Mouse (Mus musculus): ENCODE measurements around the gene Arsg.
A peak's percentile ranks its signal among the peaks of the same experiment; 100 is the strongest.

Arsg gene

DNA sequence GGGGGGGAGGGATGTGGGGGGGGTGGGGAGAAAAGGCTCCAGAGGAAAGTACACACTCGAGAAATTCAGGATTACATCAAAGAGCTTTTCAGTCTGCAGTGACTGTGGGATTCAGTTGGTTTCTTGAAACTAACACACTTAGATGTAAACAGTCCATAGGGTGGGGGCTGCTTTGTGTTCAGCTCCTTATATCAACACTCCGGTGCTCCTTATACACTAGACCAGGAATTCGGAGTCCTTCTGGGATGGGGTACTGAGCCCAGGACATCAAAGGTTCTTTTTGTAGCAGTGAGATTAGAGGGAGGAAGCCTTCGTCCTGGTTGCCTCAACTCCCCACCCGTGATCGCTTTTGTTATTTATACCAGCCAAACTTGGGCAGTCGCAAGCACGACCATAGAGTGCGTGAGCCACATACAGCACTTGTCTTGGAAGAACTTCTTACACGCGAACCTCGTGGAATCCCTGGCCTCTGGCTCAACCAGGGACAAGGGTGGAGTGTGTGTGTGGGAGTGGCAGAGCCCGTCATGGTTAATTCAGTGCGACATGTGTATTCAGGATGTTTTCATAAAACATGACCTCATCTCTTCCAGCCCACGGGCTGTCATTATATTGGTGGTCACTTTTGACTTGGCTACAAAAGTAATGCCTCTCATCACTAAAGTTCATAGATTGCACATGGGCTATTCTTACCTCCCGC lies 73.3 kb downstream of the Arsg start:
- DNase-seq (ENCODE audit: low spot score) = no peak

DNA sequence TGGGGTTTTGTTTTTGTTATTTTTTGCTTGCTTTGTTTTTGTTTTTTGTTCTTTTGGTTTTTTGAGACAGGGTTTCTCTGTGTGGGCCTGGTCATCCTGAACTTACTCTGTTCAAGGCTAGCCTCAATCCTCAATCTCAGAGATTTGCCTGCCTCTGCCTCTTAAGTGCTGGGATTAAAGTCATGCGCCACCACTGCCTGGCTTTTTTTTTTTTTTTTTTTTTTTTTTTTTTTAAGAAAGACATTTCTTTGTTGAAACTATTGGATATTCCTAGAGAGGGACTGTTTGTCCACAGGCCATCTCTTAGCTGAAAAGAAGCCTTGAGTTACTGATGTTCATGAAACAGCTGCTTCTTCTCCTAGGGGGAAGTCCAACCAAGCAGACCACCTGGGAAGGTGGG lies 74.5 kb downstream of the Arsg start:
- DNase-seq (ENCODE audit: low spot score) = no peak

DNA sequence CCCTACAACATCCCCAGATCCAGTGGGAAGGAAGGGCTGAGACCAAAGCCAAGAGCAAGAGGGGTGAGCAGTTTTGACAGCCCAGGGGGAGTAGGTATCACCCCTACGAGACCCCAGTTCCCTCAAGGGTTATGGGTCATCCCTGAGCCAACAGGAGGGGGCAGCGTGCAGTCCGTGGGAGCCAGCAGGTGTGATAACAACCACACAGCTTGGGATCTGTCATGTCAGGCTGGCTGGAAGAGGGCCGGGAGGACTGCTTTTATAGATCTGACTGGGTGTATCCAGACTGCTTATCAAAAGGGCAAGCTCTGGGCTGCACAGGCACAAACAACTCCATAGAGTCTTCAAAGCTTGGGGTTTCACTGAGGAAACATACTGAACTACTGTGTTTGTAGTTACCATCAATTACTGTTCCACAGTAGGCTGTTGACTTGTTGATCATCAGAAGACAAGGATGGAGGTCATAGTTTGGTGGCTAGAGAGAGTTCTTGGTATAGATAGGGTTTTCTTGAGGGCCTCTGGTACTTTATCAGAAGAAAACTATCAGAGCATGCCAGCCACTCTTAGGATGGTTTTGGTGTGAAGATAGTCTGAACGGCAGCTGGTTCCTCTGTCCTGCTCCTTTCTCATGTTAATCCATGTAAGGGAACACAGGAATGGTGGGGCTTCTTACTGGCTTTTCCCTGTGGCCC lies 76.6 kb downstream of the Arsg start:
- no peak for DNase-seq (ENCODE audit: low spot score)

DNA sequence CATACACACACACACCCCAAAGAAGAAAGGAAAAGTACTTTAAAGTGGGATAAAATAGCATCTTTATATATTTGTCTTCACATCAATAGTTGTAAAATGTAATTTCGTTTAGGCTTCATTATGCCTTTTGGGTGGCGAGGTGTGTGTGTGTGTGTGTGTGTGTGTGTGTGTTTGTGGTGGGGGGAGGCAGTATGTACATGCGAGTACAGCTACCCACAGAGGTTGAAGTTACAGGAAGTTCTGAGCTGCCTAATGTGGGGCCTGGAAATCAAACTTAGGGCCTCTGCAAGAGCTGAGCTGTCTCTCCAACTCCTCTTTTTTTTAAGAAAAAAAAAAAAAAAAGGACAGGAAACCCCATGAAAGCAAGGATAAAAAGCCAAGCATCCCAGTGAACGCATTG lies 80.7 kb downstream of the Arsg start:
- DNase-seq (ENCODE audit: low spot score) = no peak

DNA sequence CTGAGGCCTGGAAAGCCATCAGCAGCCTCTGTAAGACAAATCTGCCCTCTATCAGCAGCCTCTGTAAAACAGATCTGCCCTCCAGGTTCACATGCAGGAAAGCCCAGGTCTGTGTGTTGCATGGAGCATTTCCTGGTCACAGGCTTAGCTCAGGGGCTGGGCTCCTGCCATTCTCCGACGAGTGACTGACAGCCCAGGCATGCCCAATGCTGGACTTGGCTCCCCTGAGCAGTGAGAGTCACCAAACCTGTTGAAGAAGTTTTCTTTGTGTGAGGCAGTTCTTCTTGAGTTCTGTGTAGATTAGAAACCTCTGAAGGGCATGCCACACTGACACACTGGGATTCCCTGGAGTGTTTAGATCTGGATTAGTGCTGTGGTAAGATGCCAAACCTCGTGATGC lies 81.3 kb downstream of the Arsg start:
- DNase-seq (ENCODE audit: low spot score) = no peak

DNA sequence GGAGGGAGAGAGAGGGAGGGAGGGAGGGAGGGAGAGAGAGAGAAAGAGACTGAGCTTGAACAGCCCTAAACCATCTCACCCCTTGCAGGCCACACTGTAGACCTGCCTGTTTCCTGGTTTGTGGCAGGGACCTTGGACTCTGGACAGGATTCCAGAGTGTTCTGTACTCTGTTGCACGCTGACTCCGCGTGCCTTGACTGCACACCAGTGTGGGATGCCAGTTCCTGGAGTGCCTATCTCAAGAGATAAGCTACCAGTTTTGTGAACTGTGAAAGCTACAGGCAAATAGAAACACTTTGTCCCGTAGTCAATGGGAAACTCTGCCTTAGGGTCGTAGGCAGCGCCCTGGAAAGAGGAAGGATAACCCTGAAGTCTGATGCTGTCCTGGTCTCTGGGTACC lies 83.0 kb downstream of the Arsg start:
- DNase-seq (ENCODE audit: low spot score) = no peak

DNA sequence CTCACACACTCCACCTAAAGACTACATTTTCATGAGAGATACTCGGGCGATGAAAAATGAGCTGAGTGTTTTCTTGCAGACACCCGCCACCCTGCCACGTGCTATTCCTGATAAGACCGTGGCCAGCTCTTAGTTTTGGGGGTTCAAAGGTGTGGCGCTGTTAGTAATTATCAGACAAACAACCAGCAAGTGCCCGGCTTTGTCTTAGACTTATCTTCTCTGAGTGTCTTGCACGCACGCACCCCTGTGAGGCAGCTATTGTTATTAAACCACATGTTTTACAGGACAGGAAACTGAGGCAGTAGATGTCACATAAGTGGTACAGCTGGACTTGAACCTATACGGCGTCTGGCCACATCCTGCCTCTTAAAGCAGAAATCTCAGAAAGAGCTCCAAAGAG lies 84.2 kb downstream of the Arsg start:
- no peak for DNase-seq (ENCODE audit: low spot score)

DNA sequence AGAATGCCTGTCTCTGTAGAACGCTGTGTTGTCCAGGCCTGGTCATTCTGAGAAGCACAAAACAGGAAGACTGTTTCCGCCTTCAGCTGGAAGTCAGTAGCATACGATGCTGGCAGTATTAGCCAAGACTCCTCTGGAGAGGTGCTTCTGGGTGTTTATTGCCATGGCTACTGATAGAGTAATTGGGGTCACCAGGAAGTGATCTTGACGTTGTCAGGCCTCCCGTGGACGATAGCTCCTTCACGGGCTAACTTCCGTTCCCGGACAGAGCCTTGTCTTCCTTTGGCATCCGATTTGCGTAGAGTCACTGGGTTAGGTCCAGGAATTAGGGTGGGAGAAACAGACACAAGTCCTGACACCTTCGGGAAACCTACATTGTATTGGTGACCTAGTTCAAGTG lies 86.1 kb downstream of the Arsg start:
- no peak for DNase-seq (ENCODE audit: low spot score)

DNA sequence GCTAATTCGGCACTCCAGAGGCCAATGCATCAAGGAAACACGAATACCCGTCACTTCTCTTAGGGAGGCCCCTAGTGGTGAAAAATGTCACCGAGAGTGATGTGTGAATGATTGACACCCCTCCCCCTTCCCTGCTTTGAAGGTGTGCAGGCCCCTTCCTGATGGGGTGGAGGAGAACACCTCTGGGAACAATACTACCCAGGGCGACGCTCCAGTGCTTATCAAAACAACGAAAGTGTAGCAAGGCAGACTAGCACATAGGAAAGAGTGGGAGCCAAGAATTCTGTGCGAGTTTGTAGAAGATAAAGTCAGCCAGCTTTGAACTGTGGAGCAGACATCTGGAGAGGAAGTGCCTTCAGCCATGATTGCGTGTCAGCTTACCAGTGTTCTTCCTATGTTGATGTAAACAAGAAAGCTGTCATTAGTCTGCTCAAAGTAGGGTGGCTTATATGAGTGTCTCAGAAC lies 87.7 kb downstream of the Arsg start:
- DNase-seq (ENCODE audit: low spot score) = peak; percentile 65

DNA sequence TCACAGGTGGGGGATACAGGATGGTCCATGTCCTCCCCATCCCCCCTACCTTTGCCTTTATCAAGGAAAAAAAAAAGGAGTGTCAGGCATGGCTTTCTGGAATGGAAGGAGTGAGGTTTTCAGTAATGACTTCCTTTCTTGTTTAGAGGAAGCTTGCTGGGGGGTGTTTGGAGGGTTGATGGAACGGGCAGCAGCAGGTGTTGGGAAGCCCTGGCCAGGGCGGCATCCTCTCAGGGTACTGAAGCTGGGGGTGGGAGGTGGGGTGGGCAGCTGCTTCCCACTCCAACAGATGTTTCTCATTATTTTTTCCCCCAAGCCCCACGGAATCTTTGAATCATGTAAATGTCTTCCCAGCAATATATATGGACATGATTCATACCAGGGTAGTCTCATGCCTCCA lies 88.3 kb downstream of the Arsg start:
- no peak for DNase-seq (ENCODE audit: low spot score)

DNA sequence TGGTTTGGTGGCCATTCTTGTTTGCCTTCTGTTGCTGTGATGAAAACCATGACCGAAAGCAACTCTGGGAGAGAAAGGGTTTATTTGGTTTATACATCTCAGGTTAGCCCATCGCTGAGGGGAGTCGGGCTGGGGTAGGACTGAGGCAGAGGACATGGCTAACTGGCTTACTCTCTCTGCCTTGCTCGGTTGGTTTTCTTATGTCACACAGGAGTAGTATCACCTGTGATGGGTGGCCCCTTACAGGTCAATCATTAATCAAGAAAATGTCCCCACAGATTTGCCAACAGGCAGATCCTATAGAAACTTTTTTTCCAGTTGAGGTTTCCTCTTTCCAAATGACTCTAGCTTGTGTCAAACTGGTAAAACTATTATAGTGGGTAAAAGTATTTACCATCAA lies 90.5 kb downstream of the Arsg start:
- no peak for DNase-seq (ENCODE audit: low spot score)

DNA sequence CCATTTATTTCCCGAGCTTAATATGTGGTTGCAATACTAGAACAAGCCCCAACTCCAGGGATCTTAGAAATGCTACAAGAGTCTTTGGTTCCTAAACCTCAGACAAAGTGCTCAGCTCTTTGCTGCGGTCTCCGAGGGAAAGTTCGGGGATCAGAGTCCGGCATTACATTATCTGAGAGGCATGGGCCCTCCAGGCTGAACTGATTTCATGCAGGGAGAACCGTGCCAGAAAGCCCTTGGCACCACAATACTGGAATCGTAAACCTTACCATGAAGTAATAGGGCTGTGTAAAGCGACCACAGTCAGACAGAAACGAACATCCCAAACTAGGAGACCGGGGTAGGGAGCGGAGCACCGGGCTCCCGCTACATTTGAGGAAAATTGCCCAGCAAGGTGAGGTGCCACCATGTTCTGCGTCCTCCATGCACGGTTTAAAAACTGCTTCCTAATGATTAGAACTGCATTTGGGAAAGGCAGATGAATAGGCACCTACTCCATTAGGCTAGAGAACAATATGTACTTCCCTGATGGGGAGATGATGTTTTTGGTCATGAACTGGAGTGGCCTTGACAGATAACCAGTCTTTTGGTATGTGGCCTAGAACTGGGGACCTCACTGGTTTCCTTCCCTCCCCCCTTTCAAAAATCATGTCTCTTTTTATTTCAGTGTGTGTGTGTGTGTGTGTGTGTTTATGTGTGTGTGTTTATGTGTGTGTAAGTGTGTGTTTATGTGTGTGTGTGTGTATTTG lies 91.5 kb downstream of the Arsg start:
- no peak for DNase-seq (ENCODE audit: low spot score)

DNA sequence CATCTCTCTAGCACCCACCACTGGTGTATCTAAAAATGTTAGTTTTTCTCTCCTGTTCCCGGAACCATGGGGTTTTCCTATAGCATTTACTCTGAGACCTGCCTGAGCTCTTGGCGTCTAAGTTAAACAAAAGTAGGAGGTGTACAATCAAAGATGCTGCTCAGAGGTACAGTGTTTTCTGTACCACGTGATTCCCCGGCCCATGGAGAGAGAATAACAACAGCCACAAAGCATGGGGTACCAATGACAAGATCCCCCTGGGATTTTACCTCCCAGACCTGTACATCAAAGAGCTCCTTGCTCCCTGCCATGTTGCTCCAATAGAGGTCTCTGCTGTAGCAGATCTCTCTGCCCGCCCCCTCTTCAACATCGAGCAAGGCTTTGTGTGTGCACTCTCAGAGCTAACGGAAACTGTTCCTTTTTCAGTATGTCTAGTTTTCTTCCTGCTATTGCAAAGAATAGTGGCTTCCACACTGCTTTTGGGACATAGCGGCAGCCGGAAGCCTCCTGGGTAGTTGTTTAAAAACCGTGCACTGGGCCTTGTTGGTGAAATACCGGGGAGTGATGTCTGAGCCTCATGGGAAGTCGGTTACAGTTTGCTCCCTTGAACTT lies 95.9 kb downstream of the Arsg start:
- no peak for DNase-seq (ENCODE audit: low spot score)

DNA sequence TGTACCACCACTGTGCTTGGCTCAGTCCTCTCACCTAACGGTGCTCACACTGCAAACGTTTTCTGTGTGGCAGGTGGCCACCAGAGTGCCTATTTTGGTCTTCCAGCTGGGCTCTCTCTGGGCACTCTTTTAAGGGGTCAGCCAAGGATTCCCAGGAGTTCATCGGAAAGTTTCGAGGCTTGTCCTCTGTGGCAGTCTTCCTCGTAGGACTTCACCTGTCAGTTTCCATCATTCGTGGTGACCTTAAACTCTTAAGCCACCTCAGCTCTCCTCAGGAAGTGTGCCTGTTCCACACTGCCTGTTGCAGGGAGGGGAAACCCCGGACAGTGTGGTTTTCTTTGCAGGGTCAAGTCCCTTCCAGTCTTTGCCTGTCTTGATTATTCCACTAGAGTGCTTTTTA lies 96.6 kb downstream of the Arsg start:
- DNase-seq (ENCODE audit: low spot score) = no peak

DNA sequence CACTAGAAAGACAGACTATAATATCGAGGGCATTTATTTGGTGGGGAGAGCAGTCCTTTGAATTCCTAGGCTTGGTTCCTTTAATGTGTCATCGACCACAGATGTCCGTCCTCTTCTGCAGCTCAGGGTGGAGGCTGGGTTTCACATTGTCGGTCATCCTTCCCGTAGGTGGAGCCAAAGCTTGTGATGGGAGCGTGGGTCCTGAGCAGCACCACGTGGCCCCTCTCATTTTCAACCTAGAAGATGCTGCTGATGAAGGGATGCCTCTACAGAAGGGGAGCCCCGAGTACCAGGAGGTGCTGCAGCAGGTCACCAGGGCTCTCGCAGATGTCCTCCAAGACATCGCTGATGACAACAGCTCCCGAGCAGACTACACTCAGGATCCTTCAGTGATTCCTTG lies 98.9 kb downstream of the Arsg start:
- DNase-seq (ENCODE audit: low spot score) = no peak

DNA sequence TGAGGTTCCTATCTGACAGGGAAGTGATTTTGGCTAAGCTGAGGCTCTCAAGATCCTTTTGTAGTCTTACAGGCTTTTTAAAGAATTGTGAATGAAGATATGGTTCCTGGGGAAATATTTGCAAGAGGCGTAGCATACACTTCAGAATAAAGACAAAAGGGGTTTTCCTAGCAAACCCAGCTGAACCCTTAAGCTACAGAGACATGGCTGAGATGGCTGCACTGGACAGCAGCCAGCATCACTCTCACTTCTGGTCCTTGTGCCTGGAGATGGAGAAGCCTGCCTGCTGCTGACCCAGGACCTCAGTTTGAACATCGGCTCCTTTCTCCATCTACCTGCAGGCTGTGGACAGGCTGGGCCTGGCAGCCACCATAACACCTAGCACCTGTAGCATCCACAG lies 101.4 kb downstream of the Arsg start:
- DNase-seq (ENCODE audit: low spot score) = no peak

DNA sequence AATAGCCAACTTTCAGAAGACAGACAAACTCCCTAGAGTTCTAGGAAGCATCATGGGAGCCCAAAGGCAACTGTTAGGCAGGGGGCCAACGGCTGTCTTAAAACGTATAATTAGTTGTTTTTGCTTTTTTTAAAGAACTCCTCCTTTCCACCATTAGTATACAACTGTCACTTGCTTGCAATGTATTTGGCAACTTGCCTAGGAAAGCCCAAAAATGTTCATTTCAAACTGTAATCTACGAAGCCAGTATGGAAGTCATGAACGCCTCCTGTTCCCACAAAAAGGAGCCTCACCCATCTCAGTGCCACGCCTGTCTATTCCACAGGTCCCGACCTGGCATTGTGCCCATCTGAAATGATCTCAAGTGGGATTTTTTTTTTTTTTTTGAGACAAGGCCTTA lies 102.7 kb downstream of the Arsg start:
- no peak for DNase-seq (ENCODE audit: low spot score)

DNA sequence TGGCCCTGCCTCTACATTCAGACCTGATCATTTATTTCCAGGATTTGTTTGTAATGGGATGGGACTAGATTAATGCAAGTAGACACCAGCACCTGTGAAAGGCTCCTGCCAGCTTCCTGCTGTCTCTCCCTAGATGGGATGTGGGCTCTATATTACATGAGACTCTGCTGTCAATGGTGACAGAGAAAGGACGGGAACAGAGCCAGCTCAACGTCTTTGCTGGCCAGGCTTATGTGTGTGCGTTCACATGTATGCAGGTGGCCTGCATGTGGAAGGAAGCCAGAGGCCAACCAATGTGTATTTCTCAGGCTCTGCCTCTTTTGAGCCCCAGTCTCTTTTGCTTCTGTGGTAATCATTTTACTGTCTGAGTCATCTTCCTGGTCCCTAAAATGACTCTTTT lies 105.4 kb downstream of the Arsg start:
- no peak for DNase-seq (ENCODE audit: low spot score)

DNA sequence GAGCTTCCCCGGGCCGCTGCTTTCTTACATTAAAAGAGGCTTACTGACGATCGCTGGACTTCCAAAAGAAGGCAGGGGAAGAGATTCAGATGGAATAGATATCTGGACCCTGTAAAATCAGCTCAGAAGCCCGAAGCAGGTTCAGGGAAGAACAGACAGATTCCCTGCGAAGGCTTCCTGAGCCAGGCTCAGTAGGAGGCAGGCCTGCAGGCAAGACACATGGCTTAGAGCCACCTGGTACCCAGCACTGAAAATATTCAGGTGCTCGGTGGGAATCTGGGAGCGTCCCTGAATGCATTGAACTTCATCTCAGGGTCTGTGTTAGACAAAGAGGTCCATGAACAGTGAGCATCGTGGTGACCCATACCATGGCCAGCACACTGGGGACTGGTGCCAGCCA lies 106.8 kb downstream of the Arsg start:
- DNase-seq (ENCODE audit: low spot score) = no peak

DNA sequence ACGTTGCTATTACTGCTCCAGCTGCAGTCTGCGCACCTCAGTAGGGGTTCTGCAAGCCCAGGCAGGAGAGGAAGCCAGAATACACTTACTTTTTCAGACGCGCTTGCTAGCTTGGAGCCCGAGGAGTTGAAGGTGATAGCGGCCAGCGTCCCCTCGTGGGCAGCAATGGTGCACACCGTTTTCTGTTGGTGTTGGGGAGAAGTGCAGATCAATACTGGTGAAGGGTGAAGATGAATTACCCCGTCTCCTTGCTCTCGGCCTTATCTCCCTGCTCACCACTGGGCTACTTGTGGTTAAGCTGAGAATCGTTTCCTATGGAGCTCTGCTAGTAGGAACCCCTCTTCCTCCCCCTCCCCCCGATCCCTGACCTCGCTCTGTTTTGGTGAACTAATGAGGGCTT lies 110.8 kb downstream of the Arsg start:
- no peak for DNase-seq (ENCODE audit: low spot score)

DNA sequence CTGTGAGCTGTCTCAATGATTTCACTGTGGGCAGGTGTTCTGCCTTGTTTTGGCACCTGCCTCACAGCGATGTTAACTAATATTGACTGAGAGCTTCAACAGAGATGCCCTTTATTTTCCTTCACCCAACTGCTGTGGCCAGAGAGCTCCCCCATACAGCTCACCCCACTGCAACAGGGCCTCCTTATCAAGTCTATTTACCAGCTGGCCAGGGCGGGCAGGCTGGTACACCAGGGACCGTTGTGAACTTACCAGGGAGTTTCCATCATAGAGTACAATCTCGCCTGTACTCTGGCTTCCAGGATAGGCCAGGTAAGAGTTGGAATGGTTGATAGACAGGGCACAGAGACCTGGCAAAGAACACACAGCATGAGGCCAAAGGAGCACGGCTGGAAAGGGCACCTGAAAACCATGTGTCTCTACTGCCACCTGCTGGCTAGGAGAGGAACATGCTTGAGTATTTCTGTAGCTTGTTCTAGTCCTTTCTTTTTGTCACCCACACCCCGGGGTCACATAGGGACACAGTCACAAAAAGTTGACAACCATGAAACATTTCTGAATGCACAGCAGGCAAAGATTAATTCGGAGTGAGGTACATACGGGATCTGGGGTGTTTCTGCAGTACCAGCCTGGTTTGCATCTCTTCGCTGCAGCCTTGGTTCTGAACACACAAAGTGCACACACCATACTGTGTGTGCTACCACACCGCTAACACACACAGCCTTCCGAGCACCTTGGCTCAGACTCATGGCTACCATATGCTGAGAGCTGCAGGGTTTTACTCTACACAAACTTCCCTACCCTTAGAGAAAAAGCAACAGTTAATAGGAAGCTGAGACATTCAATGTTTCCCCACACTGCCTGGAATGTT lies 111.9 kb downstream of the Arsg start:
- peak; percentile 91 for DNase-seq (ENCODE audit: low spot score)

DNA sequence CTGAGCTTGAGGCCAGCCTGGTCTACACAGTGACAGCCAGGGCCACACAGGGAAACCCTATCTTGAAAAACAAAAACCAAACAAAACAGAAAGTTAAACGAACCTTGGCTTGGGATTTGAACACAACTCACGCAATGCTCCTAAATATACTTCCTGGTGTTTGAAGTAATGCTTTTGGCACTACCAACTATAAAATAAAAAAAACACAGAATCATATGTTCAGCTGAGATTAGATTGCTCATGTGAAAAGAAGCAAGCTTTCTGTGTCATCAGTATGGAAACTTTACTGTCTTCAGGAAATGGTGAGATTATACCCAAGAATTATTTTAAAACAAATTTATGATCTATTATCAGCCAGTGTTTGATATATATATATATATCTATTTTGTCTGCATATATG lies 113.2 kb downstream of the Arsg start:
- no peak for DNase-seq (ENCODE audit: low spot score)

All from embryo, embryonic 10.5 days (tissue).